Mouse (Mus musculus): ENCODE data around the gene Magi1.

Gene Magi1

DNA sequence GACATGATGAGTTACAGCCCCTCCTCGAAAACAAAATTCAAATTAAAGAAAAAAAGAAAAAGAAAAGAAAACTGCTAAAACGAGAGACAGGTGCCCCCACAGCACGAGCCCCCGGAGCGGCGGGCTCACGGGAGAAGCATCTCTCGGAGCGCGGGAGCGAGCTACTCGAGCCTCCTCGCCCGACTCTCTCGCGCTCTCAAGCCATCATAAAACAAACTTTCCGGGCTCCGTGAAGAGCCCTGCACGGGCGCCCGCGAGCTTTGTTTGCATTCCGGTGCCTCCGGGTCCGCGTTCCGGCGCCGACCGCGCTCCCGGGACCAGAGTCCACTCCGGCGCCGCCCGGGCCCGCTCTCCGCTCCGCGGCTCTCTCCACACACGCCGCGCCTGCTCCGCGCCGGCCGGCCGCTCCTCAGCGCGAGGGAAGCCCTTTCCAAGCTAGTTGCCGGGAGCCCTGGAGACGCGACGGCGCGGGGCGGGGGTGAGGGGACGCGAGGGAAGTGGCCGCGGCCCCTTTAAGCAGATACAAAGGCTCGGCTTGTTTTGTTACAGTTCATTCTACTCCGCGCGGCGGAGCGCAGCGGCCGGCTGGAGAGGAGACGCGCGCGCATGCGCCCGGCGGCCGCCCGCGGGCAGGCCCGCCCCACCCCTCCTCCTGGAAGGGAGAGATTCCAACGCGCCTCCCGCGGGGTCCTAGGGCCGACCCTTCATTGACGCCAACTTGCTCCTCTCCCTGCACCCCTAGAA lies at the start of gene Magi1:
TSS of gene Magi1 (minus strand) at position 600 of the 744 bp plus-strand sequence.
- peak; percentile 84 to 95 for DNase-seq (ENCODE audit: low spot score in 2 of 2)

DNA sequence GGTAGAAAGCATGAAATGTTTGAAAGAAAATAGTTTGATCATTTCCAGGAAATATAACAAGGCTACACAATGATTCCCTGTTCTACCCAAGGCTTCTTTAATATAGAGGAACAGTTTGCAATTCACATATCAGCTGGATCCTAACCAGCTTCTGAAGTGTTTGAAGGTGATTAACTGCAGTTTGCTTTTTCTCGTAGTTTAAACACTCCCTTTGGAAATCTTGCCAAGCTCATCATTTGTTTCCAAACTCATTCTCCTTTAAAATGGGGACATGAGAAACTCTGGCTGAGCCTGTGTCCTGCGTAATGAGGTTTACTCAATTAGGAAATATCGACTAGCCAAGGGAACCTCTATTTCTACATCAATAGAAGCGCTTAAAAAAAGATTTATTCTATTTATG lies 43.4 kb upstream of the Magi1 start:
- no peak for DNase-seq (ENCODE audit: low spot score in 2 of 2)

DNA sequence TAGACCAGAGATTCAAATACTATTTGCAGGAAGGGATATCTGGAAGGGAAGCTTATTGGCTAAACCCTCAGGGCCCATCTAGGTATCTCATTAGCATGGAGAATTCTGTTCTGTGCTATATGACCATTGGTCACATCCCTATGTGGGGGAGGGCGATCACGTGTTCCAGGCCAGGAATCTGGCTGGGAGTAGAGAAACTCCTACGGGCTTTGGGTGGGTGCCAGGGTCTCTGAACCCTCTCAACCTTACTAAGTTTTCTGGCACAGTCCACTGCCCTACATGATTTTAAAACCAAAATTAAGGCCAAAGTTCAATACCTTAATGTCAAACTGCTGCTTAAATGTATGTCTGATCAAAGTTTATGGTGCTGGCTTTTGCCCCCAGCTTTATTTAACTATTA lies 33.2 kb upstream of the Magi1 start:
- no peak for DNase-seq (ENCODE audit: low spot score in 2 of 2)

DNA sequence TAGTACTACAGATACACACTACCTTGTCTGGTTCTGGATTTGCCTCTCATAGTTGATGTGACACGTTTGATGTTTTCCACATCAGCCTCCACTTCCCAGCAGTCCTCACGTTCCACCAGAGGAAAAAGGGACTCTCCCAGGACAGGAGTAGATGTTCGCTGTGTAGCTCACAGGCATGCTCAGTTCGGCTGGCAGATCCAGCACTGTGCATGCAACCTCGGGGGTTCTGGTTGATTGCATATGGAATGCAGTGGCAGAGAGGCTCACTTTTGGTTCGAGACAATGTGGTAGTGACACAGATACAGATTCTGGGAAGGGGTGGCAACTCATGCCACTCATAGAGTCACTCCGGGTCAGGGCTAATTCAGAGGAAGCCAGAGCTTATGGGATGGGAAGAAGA lies 28.6 kb upstream of the Magi1 start:
- DNase-seq (ENCODE audit: low spot score in 2 of 2), result no peak

DNA sequence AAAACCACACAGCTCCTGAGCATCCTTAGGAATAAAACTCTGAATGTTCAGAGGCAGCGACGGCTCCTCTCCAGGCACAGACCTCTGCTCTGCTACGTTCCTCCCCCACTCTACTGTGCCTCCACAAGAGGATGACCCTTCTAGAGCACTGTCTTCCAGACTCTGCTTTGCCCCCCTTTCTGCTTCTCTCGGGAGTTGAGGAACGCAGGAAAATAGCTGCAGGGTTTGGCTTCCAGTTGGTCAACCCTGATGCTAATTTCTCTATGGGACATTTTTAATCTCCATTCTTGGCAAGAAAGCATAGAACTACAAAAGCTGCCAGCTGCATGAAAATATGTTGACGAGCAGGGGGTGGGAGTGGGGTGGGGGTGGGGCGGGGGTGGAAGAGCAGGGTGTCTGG lies 24.8 kb upstream of the Magi1 start:
- no peak for DNase-seq (ENCODE audit: low spot score in 2 of 2)

DNA sequence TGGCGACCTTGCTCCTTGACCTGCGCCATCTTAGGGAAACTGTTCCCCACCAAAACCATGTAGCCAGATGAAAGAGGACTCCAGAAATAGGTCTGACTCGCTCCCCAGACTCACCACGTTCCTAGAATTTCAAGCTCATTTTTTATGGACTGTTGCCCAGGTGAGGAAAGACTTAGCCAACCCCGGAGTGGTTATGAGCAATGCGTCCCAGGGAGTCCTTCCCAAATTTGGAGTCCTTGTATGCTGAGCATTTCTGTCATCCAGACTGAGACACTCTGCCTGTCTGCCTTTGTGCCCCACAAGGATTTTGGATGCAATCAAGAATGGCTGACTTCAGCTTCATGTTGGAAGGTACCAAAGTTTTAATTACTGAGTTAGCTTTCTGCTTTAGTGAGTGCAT lies 19.8 kb upstream of the Magi1 start:
- no peak for DNase-seq (ENCODE audit: low spot score in 2 of 2)

DNA sequence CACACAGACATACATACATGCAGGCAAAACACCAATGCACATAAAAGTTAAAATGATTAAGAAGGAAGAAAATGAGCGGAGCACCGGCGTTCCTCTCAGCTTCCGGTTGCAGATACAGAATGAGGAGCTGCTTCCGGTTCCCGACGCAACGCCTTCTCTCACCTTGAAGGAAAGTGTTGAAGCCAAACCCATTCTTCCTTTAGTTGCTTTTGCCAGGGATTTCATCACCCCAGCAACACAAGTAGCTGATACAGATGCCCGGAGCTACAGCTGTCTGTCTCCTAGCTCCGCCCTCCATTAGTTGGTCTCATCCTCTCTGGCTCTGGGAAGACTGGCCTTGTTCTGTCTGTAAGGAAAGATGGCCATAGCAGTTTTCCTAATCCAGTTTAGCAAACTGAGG lies 18.1 kb upstream of the Magi1 start:
- DNase-seq (ENCODE audit: low spot score in 2 of 2), result no peak

DNA sequence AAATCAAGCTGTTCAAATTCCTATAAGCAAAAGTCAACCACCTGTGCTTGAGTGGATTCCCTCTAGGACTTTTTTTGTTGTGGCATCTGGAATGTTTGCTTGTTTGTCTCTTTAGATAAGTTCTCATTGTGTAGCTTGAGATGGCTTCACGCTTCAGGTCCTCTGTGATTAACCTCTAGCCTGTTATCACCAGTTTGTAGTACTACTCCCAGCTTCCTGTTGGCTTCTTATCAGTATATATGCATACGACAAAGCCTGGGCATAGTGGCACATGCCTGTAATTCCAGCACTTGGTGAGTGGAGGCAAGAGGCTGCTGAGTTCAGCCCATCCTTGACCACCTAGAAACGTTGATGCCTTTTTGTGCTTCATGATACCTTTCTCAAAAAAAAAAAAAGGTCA lies 16.8 kb upstream of the Magi1 start:
- no peak for DNase-seq (ENCODE audit: low spot score in 2 of 2)

DNA sequence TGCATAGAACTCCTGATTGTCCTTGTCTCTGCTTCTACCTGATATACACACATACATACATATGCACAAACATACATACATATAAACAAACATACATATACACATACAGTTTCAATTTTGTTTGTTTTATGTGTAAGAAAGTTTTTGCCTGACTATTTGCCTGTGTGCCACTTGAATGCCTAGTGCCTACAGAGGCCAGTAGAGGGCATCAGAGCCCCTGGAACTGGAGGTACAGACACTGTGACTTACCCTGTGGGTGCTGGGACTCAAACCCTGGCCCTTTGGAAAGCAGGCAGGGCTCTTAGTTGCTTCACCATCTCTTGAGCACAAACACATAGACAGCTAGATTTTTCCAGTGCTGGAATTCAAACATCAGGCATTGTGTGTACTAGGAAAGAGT lies 3.7 kb upstream of the Magi1 start:
- no peak for DNase-seq (ENCODE audit: low spot score in 2 of 2)

DNA sequence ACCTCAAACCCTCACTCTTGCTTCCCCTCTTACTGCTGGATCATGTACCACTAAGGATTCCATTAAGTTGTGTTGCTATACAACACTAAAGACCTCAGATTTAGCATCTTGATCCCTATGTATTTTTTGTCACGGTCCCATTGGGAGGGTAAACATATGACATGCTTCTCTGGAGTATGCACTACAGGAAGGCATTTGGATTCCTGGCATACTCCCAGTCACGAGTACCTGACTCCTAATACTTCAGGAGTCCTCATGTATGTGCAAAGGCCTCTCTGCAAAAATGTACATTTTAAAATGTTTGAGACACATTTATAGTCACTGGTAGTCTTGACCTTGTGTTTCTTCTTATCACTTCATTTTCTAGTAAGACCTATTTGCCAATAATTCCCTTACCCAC lies 2.8 kb upstream of the Magi1 start:
- DNase-seq (ENCODE audit: low spot score in 2 of 2), result no peak

DNA sequence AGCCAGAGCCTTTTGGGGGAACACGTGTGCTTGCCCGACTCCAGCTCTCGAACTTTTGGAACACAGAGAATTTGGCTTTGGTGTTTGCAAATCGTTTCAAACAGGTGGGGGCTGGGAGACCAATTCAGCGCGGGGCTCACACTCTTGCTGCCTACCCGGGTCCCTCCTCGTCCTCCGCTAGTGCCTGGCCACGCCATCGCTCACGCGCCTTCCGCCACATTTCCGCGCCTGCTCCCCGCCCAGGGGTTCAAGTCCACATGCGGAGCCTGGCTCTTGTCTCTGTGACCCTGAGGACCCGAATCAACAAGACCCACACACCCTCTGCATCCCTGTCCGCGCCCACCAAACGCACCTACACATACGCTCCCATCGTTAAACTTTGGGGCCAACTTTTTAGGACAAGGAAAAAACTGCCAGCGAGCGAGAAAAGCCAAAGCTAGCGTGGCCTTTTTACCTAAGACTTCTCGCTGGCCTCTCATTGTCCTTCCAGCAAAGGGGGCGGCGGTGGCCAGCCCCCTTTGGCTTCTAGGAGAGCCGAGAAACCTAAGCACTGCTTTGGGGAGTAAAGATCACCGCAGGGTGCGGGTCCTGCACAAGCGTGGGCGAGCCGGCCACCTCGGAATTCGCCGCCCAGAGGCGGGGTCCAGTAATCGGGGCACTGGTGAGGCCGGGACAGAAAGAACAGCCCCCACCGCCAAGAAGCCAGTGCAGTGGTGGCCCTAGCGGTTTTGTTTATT lies 540 bp upstream of the Magi1 start:
- no peak for DNase-seq (ENCODE audit: low spot score in 2 of 2)

DNA sequence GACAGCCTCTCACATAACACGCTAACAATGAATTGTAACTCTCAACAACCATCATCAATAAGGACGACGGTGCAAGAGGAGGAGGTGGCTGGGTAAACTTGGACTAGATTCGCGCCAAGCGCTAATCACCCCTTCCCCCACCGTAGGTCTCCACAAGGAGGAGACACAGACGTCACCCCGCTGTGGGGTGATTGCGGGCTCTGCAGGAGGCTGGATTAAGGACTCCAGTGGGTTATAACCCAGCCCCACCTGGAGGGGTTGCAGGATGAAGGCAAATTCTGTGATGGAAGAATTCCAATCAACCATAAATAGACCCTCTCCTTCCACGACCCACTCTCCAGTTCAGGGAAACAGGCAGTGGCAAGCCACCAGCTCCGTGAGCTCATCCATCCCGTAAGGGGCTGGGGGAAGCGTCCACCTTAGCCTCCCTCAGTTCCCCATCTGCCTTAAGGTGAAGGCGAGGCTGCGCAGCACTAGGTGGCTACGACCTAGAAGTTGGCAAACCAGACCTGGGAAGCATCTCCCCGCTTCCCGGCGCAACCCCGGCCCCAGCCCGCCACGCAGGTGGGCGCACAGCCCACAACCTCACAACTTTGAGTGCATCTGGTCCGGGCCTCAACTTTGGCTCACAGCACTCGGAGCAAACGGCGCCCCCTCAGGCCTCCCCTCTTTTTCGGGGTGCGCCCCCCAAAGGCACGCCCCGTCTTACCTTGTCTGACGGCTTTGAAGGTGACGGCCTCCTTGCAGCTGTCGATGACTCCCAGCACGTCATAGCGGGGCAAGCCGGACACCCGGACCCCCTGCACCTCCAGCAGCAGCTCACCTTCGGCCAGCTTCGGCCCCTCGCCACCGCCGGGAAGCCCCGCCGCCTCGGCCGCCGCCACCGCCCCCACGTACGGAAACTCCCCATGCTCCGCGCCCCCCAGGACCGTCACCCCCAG lies 1.1 kb downstream of the Magi1 start:
- DNase-seq (ENCODE audit: low spot score in 2 of 2), result no peak

DNA sequence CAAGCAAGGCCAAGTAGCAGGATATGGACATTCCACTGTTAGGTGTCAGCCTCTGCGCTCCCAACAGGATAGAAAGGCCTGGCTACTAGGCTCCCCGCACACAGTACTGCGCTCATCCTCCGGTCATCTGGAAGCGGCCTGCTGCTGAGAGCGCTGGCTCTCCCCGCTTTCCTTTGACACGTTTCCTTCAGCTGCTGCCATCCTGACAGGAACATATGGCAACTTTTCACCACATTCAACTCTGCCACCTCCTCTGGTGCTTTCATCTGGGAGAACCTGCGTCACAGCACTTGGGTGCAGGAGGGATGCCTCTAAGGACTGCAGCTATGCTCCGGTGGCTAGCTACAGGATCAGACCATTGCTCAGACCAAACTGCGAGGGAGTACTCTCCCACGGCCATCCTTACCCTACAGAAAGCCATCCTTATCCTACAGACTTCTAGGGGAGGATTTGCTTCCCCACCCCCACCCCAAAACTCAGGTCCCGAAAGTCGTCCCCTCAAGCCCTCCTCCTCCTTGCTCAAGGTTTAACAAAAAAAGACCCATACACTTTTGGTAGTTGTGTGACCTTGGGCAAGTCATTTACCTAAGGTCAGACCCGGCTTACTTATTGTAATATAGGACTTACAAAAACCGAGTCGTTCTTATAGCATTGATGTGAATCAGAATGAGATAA lies 2.0 kb downstream of the Magi1 start:
- peak in 1 of 2 experiments; percentile 55 for DNase-seq (ENCODE audit: low spot score in 2 of 2)

DNA sequence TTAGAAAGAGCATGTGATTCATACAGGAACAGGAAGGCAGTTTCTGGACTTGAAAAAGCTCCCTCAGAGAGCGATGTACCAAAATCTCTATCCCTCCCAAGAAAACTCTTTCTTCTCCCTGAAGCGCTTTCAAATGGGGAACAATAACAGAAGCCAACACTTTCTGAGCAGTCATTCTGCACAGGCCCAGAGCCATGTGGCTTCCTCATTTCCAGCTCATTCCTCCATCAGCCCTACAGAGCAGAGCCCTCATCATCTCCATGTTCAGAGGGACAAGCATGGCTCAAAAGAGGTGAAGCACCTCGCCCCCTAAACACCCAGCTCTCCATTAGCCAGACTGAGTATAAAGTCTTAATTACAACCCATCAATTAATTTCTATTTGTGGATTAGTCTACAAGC lies 9.8 kb downstream of the Magi1 start:
- no peak for DNase-seq (ENCODE audit: low spot score in 2 of 2)

DNA sequence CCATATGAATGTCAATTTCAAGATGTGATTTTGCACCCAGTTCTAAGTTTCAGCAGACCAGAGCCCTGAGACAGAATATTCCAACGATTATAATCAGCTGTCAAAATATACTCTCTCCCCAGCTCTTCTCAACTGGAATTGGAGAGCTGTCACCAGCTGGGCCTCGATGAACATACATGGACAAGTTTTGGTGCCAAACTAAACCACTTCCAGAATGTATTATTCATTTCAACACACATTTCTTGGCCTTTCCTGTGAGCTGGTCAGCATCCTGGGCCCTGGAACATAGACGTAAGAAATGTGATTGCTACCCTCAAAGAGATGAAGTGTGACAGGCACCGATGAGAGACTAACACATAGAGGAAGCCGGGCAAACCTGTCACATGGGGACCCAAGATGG lies 13.7 kb downstream of the Magi1 start:
- no peak for DNase-seq (ENCODE audit: low spot score in 2 of 2)

DNA sequence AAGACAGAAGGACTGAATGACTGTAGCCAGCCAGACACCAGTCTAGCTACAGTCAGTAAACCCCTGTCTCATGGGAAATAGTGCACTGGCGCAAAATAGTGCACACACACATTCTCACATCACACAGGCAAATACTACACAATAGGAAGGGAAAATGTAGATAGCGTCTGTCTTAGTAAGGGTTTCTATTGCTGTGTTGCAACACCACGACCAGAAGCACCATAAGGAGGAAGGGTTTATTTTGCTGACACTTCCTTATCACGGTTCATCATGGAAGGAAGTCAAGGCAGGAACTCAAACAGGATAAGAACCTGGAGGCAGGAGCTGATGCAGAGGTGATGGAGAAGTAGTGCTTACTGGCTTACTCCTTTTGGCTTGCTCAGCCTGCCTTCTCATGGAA lies 14.5 kb downstream of the Magi1 start:
- no peak for DNase-seq (ENCODE audit: low spot score in 2 of 2)

DNA sequence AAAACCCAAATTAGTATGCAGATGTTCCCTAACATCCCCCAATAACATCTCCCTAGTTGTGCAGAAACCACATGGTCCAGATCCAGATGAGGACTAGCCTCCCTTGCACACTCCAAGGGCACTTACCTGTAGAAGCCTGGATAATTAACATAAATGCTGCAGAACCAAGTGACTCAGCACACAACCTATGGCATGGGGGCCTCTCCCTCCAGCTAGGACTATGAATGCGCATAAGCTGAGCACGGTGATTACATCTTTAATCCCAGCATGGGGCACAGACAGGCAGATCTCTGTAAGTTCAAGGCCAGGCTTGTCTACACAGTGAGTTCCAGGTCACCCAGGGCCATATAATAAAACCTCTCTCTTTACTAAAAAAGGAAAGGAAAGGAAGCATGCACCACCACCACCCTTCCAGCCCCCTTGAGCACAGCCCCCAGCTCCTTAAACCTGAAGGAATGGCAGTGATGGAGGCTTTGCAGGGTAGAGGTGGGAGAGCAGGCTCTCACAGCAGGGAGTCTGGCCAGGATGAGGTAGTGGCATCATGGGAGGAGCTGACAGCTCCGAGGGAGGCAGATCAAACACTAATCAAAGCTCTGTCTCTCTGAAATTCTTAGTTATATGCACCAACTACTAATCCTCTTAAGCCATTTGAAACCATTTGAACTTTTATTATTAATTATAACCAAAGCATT lies 18.3 kb downstream of the Magi1 start:
- no peak for DNase-seq (ENCODE audit: low spot score in 2 of 2)

DNA sequence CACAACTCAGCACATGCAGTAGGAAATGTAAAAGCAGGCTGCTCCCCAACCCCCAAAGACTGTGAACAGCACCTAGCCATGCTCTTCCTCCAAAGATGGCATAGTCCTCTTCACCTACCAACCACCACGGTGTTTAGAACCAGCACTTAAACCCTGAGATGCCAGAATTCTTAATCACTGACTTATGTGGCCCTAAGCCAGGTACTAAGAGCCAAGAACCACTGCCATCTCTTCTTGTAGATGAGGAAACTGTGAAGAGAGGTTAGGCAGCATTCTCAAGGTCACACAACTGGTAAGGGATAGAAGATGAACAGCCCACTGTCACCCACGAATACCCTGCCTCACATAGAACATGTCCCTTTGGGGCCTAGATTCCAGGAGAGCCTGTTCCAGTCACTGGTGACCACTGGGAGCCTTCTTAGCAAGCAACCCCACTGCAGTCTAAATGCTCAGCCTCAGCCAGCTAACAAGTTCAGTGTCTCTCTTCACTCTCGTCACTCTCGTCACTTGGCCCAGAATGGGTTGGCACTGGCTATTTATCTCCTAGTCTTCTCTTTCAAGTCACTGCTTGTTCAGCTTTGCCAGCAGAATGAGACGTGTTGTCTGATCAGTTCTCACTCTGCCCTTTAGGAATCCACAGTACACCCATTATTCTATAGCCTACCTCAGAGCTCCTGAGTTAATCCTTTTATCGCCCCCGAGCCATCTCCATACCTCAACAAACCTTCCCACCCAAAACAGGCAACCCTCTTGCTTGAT lies 19.4 kb downstream of the Magi1 start:
- no peak for DNase-seq (ENCODE audit: low spot score in 2 of 2)

DNA sequence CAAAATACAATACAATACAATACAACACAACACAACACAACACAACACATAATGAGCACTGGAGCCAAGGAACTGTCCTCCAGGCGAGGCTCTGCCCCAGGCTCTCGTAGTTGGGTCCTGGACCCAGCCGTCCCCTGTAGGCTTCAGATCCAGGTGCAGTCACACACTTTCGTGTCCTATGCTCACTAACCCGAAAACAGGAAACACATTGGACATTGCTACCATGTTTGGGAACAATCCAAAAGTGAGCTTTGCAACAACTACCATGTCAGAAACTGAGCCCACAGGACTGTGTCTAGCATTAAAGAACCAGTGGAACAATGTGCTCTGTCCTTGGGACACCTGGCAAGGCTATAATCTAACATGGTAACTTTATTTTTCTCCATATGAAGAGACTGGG lies 22.9 kb downstream of the Magi1 start:
- no peak for DNase-seq (ENCODE audit: low spot score in 2 of 2)

DNA sequence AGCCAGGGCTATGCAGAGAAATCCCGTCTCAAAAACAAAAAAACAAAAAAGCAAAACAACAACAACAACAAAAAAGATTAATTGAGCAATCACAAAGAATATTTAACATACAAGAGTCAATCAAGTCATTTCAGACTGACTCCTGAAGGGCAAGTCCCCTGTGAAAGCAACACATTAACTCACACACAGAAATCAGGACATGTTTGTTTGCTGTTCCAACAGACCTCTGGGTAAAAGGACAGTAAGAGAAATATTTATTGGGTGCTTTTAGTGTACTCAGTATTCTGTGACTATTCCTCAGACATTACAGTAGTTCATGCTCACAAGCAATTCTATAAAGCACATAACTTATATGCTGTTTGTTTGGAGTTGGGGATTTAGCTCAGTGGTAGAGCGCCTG lies 23.7 kb downstream of the Magi1 start:
- DNase-seq (ENCODE audit: low spot score in 2 of 2), result no peak

DNA sequence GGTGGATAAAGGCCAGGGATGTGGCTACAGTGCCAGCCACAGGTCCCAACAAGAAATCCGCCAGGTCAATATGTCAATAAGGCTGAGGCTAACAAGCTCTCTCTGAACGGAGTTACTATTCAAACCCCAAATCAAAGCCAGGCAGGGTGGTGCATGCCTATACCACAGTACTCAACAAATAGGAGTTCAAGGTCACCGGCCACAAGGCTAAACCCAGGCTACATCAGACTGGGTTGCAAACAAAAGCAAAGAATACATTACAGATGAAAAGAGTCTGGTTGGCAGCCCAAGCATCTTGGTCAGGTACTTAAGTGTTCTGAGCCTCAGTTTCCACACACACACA lies 25.9 kb downstream of the Magi1 start:
- DNase-seq (ENCODE audit: low spot score in 2 of 2), result no peak

Measured in left cerebral cortex, adult 9 months (tissue).